Mouse (Mus musculus) left cerebral cortex, postnatal 36 days (tissue): ENCODE measurements around the gene Gm4491. TPM values are rescaled to one million over a fixed set of nuclear protein-coding genes. Genes with fewer than 3 reads are reported as not detected.
"Not testable (repeated sequence)": the region's sequence is repeated elsewhere in the genome, so short reads cannot be mapped to it uniquely, and the experiment has no call there.

Experiments
- DNase-seq, 2 experiments: peaks; one replicate each; pipeline ENCODE4 v3.0.0; 2021 to 2022; ENCODE audit warnings: low spot score in 2 of 2, mixed read lengths in 1 of 2
- intact Hi-C: fragments of 180-260 bp; cut with DNase I; formaldehyde crosslinking; loops from one replicate; pipeline ENCODE4 v1.15.1; 2025
- total RNA-seq, 2 experiments: library from RNA; stranded (reverse); gene quantifications; 2 replicates each; pipeline ENCODE4 v1.2.3; 2021

The Gm4491 gene
- total RNA-seq, 2 experiments from 2014 or later = 0.77 to 0.96 TPM

- intact Hi-C loops = loop anchor here (5.0 kb wide), 1 partner anchor 332 kb away; the partner anchor contains the start of gene Ift88
- no peak for DNase-seq
These were observed 25.7 kb downstream of the Gm4491 start for GRCm38 (mm10) chr14:57090001-57090400.

GRCm38 (mm10) chr14:57089107-57089506, 26.6 kb downstream of the Gm4491 start:
- intact Hi-C loops = no loop called here
- DNase-seq = no peak

GRCm38 (mm10) chr14:57084180-57084668, 31.5 kb downstream of the Gm4491 start:
- DNase-seq = no peak
- intact Hi-C loops = no loop called here

- DNase-seq = no peak
- intact Hi-C loops = no loop called here
These were observed 32.8 kb downstream of the Gm4491 start for GRCm38 (mm10) chr14:57082863-57083262.

- no peak for DNase-seq
- intact Hi-C loops = no loop called here
These were observed 40.1 kb downstream of the Gm4491 start for GRCm38 (mm10) chr14:57075537-57075936.

- intact Hi-C loops = not testable (repeated sequence)
- peak; percentile 18 to 19 for DNase-seq
These were observed 45.8 kb downstream of the Gm4491 start for GRCm38 (mm10) chr14:57069906-57070305.

GRCm38 (mm10) chr14:57066053-57066452, 49.6 kb downstream of the Gm4491 start:
- intact Hi-C loops = no loop called here
- no peak for DNase-seq

Other genes starting within 250 kb of the Gm4491 start
- 100 to 1,000 TPM in 1 of 2 experiments, 10 to 100 TPM in 1; 82.1 to 106 TPM for gene Zmym2, start 229.2 kb downstream of the Gm4491 start, total RNA-seq
- gene Gja3, start 57.8 kb downstream of the Gm4491 start, total RNA-seq = under 1 TPM; 0.15 to 0.27 TPM
- 10 to 100 TPM in 1 of 2 experiments, 1 to 10 TPM in 1; 8.8 to 10.8 TPM for gene Gjb2, start 11.2 kb downstream of the Gm4491 start, total RNA-seq
- 100 to 1,000 TPM in 1 of 2 experiments, 10 to 100 TPM in 1; 99.8 to 127 TPM for gene Gjb6, start 17.7 kb upstream of the Gm4491 start, total RNA-seq